Mouse (Mus musculus) cortical plate, adult 2 months (tissue): ENCODE measurements at regions not wholly inside any gene's neighbourhood (a gene's known extent, or its start where the extent isn't known, plus 50 kb on each side); places are given as distances from the start of the nearest gene placed in this dataset.

Experiments used
- CTCF ChIP-seq: fragments of 200-500 bp; IDR thresholded peaks from 2 replicates; pipeline ENCODE4 v1.5.1; 2011; ENCODE audit warnings: mild to moderate bottlenecking, control low read depth, low read length; ENCODE audit not compliant: insufficient read depth; ENCODE audit errors: extremely low read depth
- POLR2A ChIP-seq: fragments of 200-500 bp; IDR thresholded peaks from 2 replicates; pipeline ENCODE4 v1.6.1; 2011; ENCODE audit warnings: mild to moderate bottlenecking, low read length, control low read depth; ENCODE audit not compliant: insufficient read depth; ENCODE audit errors: extremely low read depth

DNA sequence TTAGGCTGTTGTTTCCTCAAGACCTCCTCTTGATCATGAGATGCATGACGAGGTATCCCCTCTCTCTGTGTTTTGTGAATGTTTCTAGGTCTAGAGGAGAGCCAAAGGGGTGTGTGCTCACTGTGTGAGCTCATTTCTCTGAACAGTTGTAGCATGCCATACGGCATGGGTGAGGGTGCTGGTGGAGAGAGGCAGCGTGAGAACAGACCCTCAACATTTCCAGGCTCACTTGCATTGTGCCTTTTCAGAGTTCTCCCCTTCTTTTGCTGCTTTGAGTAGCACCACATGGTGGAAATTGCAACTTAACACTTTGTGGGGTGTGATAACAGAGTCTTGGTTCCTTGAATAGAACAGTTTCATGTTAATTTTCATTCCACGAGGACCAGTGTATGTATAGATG lies 315.8 kb downstream of the Brinp2 start:
- TF ChIP-seq POLR2A: no peak
- TF ChIP-seq CTCF: no peak
